Mouse (Mus musculus) natural killer cell, adult 2 months (primary cell): ENCODE data around the gene Ankrd13b.

Source experiments
- DNase-seq, 2 experiments: peaks; one replicate each; pipeline ENCODE4 v3.0.0; 2022; ENCODE audit warnings: low spot score in 2 of 2

The Ankrd13b gene

GRCm38 (mm10) chr11:77508068-77509021, 18.9 kb upstream of the Ankrd13b start:
- DNase-seq = peak; percentile 75 to 84

GRCm38 (mm10) chr11:77507426-77507825, 17.9 kb upstream of the Ankrd13b start:
- DNase-seq = no peak

- DNase-seq = no peak
These were observed 17.5 kb upstream of the Ankrd13b start for GRCm38 (mm10) chr11:77506941-77507340.

GRCm38 (mm10) chr11:77506273-77506672, 16.8 kb upstream of the Ankrd13b start:
- DNase-seq = no peak

GRCm38 (mm10) chr11:77505291-77505980, 16.0 kb upstream of the Ankrd13b start:
- DNase-seq = no peak

GRCm38 (mm10) chr11:77504377-77504776, 14.9 kb upstream of the Ankrd13b start:
- DNase-seq = no peak

GRCm38 (mm10) chr11:77503511-77503910, 14.0 kb upstream of the Ankrd13b start:
- DNase-seq = no peak

GRCm38 (mm10) chr11:77502481-77502880, 13.0 kb upstream of the Ankrd13b start:
- no peak for DNase-seq

- DNase-seq = no peak
These were observed 12.5 kb upstream of the Ankrd13b start for GRCm38 (mm10) chr11:77501971-77502370.

GRCm38 (mm10) chr11:77501392-77501791, 11.9 kb upstream of the Ankrd13b start:
- peak; percentile 60 to 74 for DNase-seq

- no peak for DNase-seq
These were observed 11.2 kb upstream of the Ankrd13b start for GRCm38 (mm10) chr11:77500361-77501325.

GRCm38 (mm10) chr11:77499354-77499753, 9.9 kb upstream of the Ankrd13b start:
- DNase-seq = no peak

GRCm38 (mm10) chr11:77498261-77499139, 9.0 kb upstream of the Ankrd13b start:
- DNase-seq = no peak

- DNase-seq = no peak
These were observed 8.4 kb upstream of the Ankrd13b start for GRCm38 (mm10) chr11:77497851-77498250.

GRCm38 (mm10) chr11:77497341-77497756, 7.9 kb upstream of the Ankrd13b start:
- DNase-seq = peak in 1 of 2 experiments; percentile 55

- DNase-seq = no peak
These were observed 6.0 kb upstream of the Ankrd13b start for GRCm38 (mm10) chr11:77495507-77495906.

GRCm38 (mm10) chr11:77494782-77495181, 5.3 kb upstream of the Ankrd13b start:
- DNase-seq = no peak

GRCm38 (mm10) chr11:77494344-77494676, 4.8 kb upstream of the Ankrd13b start:
- no peak for DNase-seq

- peak in 1 of 2 experiments; percentile 37 for DNase-seq
These were observed 4.2 kb upstream of the Ankrd13b start, which contains the start of gene Git1 for GRCm38 (mm10) chr11:77493512-77494343. Gene Git1, plus strand, starts transcription at chr11:77493562.

- DNase-seq = peak; percentile 69 to 83
These were observed 3.4 kb upstream of the Ankrd13b start for GRCm38 (mm10) chr11:77492911-77493332.
